Mouse (Mus musculus) megakaryocyte progenitor cell, adult 5-6 weeks (primary cell): Measurements from ENCODE around the gene Tpk1. TPM values are rescaled to one million over a fixed set of nuclear protein-coding genes. Genes with fewer than 3 reads are reported as not detected.

Source experiments
- ATAC-seq: replicated peaks from 2 replicates; pipeline ENCODE4 v1.8.0; 2016; ENCODE audit warnings: mild to moderate bottlenecking, moderate TSS enrichment, inconsistent platforms; ENCODE audit not compliant: poor library complexity
- total RNA-seq, 2 experiments: library from RNA; stranded (forward) in 1 of 2; stranded (reverse) in 1 of 2; fragments of 157-497, 149-512 nt in 1 of 2; fragments of 200-1000 nt in 1 of 2; gene quantifications; 2 replicates each; pipeline versions ENCODE4 v1.2.3 to v1.2.4; 2015 to 2017

Gene Tpk1
- total RNA-seq, 2 experiments from 2014 or later, result 3.6 to 10.8 TPM

DNA sequence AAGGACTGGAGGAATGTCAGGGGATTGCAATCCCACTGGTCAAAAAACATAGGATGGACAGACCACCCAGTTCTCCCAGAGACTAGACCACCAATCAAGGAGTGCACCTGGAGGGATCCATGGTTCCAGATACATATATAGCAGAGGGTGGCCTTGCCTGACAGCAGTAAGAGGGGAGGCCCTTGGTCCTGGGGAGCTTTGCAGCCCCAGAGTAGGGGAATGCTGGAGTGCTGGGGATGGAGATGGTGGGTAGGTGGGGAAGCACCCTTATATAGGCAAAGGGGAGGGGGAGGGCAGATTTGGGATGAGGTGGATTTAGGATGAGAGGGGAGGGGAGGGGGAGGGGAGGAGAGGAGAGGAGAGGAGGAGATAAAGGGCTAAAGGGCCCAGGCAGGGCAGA is 134.1 kb downstream of the Tpk1 start:
- no peak for ATAC-seq

DNA sequence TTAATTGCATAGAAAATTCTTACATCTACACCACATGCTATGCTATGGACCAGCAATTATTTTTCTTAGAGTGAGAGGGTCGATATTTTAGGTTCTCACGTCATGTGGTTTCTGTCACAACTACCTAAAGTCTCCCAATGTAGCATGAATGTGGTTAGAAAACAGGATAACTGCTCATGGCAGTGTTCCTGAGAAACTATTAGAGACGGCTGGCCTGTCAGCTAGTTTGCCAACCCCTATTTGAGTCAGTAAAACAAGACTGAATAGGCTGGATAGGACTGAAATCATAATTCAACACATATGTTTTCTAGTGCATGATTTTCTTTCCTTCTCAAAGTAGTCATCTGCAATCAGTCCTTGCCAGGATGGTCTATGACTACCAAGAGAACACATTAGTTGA is 137.1 kb downstream of the Tpk1 start:
- no peak for ATAC-seq

DNA sequence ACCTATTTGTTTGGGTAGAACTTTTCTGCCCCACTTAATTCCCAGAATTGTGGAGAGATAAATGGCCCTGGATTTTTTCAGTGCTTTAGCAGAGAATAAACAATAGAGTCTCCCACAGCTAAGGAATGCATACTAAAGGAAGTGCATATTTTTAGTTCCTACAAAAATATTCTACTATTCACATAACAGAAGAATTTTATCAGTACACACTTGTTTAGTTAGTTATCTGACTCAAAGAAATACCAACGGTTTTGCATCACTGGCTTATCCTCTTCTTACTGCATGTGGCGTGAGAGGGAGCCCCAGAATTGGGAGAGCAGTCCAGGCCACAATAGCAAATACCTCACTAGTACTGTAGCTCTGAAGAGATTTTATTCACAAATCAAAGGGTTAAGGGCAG is 141.1 kb downstream of the Tpk1 start:
- ATAC-seq, result 0 out of 2 replicates have a peak, but pooled peaks have one; percentile 31

DNA sequence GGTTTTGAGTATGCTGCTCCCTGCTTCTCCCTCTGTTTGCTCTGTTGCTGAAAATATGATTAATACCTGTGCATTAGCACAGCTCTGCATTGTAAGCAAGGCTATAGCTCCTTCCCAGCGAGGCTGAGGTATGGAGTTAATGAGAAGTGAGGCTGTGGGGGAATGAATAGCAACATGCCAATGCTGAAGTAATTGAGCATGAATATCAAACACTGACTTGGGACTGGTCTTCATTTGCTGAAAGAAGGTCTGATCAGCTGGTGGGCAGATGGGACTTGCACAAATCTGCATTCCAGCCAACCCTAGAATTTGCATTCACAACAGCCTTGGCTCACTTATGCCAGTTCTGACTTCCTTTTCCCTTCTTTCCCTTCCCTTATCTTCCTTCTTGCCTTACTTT is 144.0 kb downstream of the Tpk1 start:
- ATAC-seq, result no peak

DNA sequence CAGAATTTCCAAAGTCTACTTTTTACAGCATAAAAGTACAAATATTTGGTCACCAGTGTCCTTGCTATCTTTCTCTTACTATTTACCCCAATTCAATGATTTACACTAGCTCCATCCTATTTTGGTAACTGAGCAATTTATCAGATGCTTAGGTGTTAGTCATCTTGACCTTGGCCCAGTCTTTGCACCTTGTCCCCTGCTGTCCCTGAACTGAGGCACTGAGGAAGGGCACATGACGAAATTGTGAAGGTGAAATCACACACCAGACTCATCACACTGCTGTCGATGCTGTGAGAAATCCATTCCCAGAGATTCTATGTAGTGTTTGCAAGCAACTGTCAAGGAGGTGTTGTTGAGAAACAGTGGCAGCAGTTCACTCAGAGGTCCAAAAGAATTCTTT is 145.9 kb downstream of the Tpk1 start:
- no peak for ATAC-seq

DNA sequence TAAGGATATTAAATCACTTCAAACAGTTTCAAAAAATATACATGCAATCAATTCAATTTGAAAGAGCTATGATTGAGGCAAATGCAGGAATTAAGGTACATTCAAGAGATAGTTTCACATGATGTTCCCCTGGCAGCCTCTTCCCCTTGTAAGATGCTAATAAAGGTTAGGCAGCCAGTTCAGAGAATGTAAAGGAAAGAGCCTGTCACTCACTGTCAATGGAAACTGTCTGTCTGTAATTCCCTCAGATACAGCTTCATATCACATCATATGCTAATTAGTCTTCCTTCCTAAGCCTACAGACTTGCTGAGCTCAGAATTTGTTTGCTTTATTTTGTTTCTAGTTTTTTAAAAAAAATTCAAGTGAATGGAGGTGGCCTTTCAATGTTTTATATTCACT is 147.7 kb downstream of the Tpk1 start:
- no peak for ATAC-seq

DNA sequence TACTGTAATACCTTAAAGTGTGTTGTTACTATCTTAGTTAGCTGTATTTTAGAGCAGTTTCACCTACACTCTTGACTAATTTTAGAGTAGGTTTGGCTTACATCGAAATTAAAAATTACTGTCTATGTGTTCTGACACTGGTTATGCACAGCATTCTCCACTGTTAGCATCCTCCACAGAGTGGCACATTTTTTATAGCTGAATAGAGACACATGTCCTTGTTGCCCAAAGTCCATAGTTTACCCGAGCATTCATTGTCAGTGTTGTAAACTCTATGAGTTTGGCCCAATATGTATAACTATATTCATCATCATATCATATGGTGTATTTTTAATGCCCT is 148.8 kb downstream of the Tpk1 start:
- ATAC-seq, result no peak

DNA sequence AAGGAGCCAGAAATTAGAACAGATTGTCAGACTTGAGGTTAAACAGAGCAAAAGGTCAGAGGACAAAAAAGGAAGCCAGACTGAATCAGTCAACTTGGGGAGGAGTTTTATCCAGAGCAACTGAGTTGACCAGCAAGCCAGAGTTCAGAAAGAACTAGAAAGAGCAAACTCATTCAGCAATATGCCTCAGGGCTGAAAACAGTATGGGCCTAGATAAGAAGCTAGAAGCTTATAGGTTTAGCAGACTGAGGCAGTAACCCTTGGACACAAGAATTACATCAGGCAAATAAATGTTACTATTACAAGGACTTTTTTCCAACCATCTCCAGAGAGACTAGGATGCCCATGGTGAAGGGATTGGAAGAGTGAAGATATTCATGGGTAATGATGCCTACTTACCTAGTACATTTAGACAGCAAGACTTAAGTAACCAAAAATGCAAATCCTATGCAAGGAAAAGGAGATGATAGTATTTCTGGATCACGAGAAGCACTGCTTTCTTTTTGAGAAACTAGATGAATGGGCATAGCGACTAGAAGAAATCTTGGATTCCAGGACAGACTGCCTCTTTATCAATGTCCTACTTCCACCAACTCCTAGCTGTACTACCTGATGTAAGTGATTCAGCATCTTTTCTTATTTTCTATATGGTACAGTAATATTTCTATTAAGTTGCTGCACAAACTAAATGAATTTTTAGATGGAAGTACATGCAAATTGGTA is 149.3 kb downstream of the Tpk1 start:
- ATAC-seq, result no peak

DNA sequence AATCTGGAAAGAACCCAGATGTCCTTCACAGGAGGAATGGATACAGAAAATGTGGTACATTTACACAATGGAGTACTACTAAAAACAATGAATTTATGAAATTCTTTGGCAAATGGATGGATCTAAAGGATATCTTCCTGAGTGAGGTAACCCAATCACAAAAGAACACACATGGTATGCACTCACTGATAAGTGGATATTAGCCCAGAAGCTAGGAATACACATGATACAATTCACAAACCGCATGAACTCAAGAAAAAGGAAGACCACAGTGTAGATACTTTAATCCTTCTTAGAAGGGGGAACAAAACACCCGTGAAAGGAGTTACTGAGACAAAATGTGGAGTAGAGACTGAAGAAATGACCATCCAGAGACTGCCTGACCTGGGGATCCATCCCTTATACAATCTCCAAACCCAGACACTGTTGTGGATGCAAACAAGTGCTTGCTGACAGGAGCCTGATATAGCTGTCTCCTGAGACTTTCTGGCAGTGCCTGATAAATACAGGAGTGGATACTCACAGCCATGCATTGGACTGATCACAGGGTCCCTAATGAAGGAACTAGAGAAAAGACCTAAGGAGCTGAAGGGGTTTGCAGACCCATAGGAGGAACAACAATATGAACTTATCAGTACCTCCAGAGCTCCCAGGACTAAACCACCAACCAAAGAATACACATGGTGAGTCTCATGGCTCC is 159.2 kb downstream of the Tpk1 start:
- peak; percentile 44; the same call in 1 of the 2 replicates for ATAC-seq

DNA sequence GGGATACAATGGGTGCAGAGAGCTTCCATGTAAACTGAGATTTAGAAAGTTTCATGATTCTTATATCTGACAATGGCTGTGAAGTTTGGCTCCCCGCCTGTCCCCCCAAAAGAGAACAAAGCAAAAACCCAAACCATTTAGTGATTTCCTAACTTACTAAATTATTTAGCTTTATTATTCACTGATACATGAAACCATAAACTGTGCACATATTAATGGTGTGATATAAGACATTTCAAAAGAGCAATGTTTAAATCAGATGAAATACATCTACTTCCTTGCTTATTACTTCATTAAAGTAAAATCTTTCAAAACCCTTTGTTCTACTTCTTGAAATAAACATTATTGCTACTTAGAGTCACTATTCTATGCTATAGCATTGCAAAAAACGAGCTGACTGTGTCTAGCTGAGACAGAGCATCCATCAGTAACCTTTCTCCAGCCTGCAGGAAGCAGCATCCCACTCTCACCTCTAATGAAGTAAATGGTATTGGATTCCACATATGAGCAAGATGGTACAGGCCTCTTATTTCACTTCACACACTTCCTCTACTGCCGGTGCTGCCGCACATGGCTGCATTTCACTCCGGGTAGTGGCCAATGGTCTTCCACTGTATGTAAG is 161.4 kb downstream of the Tpk1 start:
- ATAC-seq, result no peak

DNA sequence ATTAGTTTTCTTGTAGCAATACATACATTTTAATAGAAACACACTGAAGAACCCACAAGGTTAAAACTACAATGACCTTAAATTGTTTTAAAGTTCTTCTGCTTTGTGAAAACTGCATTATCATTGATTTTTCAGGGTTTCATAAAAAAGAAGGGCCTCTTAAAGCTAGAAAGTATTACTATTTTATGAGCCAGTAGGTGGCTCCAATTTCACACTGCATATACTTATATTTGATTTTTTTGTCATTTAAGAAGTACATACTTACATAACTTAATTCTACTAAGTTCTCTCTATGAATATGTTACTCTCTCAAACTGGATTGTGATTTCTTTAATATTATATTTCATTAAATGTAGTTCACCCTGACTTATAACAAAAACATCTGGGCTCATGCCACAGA is 173.7 kb downstream of the Tpk1 start:
- ATAC-seq, result no peak

DNA sequence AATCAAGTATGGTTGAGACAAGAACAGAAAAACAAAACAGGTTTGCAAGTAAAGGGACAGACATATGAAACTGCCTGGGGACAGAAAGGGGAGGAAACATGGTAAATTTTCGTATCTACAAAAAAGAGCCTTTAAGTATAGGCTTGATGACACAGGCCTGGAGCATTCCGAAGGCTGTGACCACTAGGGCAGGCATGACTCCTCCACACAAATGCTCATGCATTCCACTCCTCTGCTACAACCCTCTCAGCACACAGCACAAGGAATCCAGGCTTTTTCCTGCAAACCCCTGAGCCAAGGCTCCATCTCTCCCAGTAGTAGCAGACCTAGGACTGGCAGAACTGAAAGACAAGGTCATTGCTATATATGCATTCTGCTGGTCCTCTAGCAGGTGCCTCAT is 179.4 kb downstream of the Tpk1 start:
- no peak for ATAC-seq

DNA sequence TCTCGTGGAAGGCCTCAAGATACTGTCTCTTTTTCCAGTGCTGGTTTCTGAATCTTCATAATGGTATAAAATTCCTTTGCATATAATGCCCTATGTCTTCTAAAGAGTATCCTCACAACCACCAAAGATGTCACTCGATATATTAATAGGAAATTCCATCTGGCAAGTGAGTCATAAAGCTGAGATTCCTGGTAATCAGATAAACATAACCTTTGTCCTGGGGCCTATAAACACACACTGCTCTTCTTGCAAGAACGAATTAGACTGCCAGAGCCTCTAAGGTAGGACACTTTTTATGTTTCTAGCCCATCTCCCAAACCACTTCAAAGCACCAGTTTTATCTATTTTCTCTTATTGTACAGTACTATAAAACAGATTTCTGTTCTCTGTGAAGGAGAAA is 185.4 kb downstream of the Tpk1 start:
- no peak for ATAC-seq

DNA sequence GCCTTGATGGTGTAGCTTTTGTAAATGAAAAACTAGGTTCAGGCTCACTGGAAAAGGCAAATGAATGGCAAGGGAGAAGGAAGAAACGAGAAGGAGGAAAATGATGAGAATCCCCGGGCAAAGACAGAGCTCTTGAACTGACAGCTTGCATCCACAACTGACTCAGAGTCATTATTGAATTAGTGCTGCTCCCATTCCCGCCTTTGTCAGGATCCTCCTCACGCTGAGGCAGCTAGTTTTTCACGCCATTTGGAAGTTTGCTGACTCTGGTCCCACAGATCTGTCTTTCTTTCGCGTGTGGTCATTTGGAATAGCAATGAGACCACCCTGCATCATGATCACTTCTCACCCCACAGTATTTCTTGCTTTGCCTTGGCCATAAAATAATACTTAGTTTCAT is 187.3 kb downstream of the Tpk1 start:
- ATAC-seq, result no peak

DNA sequence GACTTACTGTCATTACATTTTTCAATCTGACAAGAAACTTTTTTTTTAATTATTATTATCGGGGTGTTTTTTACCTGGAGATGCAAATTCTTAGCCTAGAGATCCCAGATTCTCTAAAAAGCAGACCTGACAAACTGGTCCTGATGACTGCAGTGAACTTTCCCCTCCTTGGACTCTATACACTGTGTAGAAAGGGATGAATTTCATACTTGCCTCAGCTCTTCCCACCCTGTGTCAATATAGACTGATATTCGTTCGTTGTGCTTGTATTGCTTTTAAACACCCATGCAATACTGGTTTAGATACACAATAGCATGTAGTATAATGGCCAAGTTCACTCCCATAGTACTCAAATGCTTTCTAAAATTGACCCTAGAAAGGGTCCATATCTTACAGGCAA is 189.7 kb downstream of the Tpk1 start:
- no peak for ATAC-seq

DNA sequence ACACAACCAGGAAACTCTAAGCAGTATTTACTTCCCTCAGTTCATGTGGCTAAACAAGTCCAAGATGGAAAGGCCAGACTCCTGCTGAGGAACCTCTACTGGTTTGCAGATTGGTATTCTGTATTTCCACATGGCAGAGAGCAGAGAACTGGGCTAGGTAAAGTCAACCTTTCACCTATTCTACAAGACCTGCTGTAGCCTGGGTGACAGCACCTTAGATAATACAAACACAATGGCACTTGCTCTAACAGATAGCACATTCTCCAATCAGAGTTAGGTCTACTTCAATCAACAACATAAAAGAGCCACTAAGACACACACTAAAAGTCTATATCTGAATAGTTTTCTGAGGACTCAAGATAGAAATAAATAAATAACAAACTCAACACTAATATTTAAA is 190.2 kb downstream of the Tpk1 start:
- ATAC-seq, result no peak

DNA sequence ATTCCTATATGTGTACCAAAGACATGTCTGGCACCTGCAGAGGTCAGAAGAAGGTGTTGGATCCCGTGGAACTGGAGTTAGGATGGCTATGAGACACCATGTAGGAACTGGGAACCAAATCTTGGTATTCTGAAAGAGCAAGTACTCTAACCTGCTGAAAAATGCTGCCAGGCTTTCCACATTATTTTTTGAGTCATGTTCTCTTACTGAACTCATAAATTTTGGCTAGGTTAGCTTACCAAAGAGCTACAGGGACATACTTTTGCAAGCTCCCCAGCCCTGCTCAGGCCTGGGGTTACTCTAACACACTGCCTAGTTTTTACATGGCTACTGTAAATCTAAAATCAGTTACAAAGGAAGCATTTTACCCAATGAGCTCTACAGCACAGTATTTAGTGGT is 194.5 kb downstream of the Tpk1 start:
- ATAC-seq, result no peak

DNA sequence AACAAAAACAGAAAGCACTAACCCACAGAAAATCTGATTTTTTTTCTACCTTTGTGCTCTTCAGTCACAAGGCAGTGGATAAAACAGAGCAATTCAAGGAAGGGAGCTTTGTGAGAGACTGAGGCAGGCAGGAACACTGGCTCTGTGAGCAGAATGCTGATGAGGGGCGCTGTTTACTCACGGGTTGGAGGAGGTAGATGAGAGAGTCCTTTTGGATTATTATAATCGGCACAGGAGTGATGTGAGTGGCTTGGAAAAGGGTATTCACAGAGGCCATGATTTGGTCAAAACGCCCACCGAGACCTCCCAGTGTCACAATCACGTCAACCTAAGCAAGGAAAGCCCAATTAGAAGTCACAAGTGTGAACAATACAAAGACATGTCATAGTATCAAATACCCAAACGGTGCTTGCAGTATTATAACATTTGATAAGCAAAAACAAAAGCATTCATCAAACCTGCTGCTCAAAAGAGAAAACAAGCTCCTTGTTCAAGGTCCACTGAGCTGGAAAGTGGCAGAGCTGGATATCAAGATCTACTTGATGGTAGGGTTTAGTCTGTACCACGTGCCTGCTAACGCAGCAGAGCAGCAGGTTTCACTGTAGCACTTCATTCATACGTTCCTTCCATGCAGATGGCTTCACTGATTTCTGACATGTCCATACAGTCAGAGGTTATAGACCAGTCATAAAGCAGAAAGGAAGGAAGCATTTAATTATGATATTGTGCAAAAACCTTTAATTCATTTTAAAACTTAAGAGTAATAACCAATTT is 197.1 kb downstream of the Tpk1 start:
- no peak for ATAC-seq

DNA sequence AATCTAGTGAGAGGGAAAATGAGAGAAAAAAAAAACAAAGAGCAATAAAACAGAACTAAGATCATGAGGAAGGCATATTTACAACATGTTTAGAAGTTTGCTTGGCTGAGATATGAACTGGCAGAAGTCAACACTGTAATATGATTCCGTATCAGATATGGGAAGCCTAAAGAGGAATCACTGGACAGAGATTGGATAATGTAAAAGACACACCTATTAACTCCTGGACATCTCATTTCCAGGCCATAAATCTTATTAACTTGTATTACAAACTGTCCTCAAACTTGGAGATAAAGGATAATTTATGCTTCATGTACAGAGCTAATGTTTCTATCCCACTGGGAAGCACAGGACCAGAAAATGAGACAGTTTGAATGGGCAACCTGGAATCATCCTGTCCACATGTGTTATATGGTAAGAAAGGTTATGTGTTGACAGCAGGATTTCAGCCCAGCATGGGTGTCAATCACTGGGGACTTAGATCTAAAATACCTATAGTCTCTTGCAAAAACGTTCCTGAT is 203.2 kb downstream of the Tpk1 start:
- no peak for ATAC-seq

DNA sequence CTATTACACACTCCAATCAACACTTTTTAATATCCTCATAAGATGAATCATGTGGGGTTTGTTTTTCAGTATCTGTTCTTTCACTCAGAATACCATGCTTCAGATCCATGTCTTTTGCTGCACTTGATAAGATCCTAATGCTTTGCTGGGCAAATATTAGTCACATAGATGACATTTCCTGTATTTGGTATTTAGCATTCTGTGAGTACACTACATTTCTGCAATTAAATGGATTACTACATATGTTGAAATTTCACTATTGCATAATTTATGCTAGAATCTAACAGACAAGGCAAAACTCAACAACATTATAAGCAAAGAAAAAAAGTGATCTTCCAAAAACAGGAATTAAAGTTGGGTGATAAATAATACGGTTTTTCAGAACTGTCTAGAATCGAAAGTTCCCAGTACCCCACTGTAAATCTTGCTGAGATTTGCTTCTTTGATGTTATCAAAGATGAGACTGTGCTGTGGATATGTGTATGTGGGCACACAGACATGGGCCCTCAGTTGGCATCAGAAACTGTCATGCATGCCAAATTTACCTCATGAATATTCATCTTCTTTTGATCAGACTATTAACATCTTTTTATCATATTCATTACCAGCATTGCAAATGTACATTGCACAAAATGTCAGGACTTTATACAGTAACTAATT is 203.8 kb downstream of the Tpk1 start:
- ATAC-seq, result peak; percentile 69

DNA sequence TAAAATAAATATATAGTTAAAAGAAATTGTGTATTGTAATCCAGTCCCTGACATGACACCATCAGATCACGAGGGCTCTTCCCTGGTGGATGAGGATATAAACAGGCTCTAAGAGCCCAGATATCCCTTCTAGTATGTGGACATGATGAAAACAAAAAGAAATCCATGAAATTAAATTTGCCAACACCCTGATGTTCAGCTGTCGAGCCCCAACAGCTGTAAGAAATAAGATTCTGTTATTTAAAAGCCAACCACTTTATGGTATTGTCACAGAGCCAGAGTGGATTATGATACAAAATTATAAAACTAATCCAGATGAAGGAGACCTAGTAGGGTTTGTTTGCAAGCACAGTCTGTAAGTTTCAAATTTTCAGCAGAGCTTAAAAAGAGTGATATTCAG is 207.0 kb downstream of the Tpk1 start:
- ATAC-seq, result no peak
